Mouse (Mus musculus): ENCODE measurements at regions not wholly inside any gene's neighbourhood (a gene's known extent, or its start where the extent isn't known, plus 50 kb on each side); places are given as distances from the start of the nearest gene placed in this dataset.
A peak's percentile ranks its signal among the peaks of the same experiment; 100 is the strongest.

- TF ChIP-seq CTCF (IDR thresholded peaks at IDR 0.05; ENCODE audit: low read depth) = no peak
- Histone ChIP-seq H3K4me3 (ENCODE audit: low read depth, low read length) (no peak overlapping the region), H3K27ac (ENCODE audit: low read depth, low read length) (no peak overlapping the region), H3K27me3 (replicated peaks; ENCODE audit: control insufficient read depth, insufficient read depth, low read length) (no peaks in the 10 kb centered on the region), H3K9ac (ENCODE audit: low read depth, low read length) (no peak overlapping the region), H3K4me2 (replicated peaks; ENCODE audit: low read depth) (no peak overlapping the region), H3K9me3 (ENCODE audit: control insufficient read depth) (no peaks in the 10 kb centered on the region), H3K4me1 (replicated peaks; ENCODE audit: control insufficient read depth, insufficient read depth, low read length) (no peaks in the 10 kb centered on the region), H3K36me3 (ENCODE audit: control insufficient read depth, insufficient read depth) (no peaks in the 10 kb centered on the region)
- 72% methylated on average over 8 of the region's 8 CpGs for WGBS
- ATAC-seq = no peak
Observed at GRCm38 (mm10) chr14:68973636-68974101, 320.4 kb downstream of the Synb start.

- no peaks in the 10 kb centered on the region for H3K36me3 ChIP-seq (ENCODE audit: control insufficient read depth, insufficient read depth)
- peak; percentile 80 for TF ChIP-seq CTCF (IDR thresholded peaks at IDR 0.05; ENCODE audit: low read depth)
- H3K4me2 ChIP-seq (replicated peaks; ENCODE audit: low read depth) = no peak overlapping the region
- H3K4me3 ChIP-seq (ENCODE audit: low read depth, low read length) = no peak overlapping the region
- no peaks in the 10 kb centered on the region for H3K4me1 ChIP-seq (replicated peaks; ENCODE audit: control insufficient read depth, insufficient read depth, low read length)
- H3K27me3 ChIP-seq (replicated peaks; ENCODE audit: control insufficient read depth, insufficient read depth, low read length) = no peaks in the 10 kb centered on the region
- no peaks in the 10 kb centered on the region for H3K9me3 ChIP-seq (ENCODE audit: control insufficient read depth)
- no peak for ATAC-seq
- no peak overlapping the region for H3K9ac ChIP-seq (ENCODE audit: low read depth, low read length)
- 3% methylated on average over 1 of the region's 1 CpGs for WGBS
- no peak overlapping the region for H3K27ac ChIP-seq (ENCODE audit: low read depth, low read length)
Observed at GRCm38 (mm10) chr14:68966758-68967157, 327.3 kb downstream of the Synb start.

GRCm38 (mm10) chr14:68954577-68955460 is 339.3 kb downstream of the Synb start:
- Histone ChIP-seq H3K27ac (ENCODE audit: low read depth, low read length) (no peak overlapping the region), H3K36me3 (ENCODE audit: control insufficient read depth, insufficient read depth) (no peaks in the 10 kb centered on the region), H3K4me3 (ENCODE audit: low read depth, low read length) (no peak overlapping the region), H3K4me1 (replicated peaks; ENCODE audit: control insufficient read depth, insufficient read depth, low read length) (no peaks in the 10 kb centered on the region), H3K27me3 (replicated peaks; ENCODE audit: control insufficient read depth, insufficient read depth, low read length) (no peaks in the 10 kb centered on the region), H3K4me2 (replicated peaks; ENCODE audit: low read depth) (no peak overlapping the region), H3K9me3 (ENCODE audit: control insufficient read depth) (no peaks in the 10 kb centered on the region), H3K9ac (ENCODE audit: low read depth, low read length) (no peak overlapping the region)
- 79% methylated on average over 9 of the region's 9 CpGs for WGBS
- TF ChIP-seq CTCF (IDR thresholded peaks at IDR 0.05; ENCODE audit: low read depth) = no peak
- ATAC-seq = no peak

- Histone ChIP-seq H3K9ac (ENCODE audit: low read depth, low read length) (no peak overlapping the region), H3K4me3 (ENCODE audit: low read depth, low read length) (no peak overlapping the region), H3K4me2 (replicated peaks; ENCODE audit: low read depth) (no peak overlapping the region), H3K36me3 (ENCODE audit: control insufficient read depth, insufficient read depth) (no peaks in the 10 kb centered on the region), H3K27me3 (replicated peaks; ENCODE audit: control insufficient read depth, insufficient read depth, low read length) (no peaks in the 10 kb centered on the region), H3K9me3 (ENCODE audit: control insufficient read depth) (no peaks in the 10 kb centered on the region), H3K4me1 (replicated peaks; ENCODE audit: control insufficient read depth, insufficient read depth, low read length) (no peaks in the 10 kb centered on the region), H3K27ac (ENCODE audit: low read depth, low read length) (no peak overlapping the region)
- WGBS = 82% methylated on average over 3 of the region's 3 CpGs
- TF ChIP-seq CTCF (IDR thresholded peaks at IDR 0.05; ENCODE audit: low read depth) = no peak
- ATAC-seq = no peak
Observed at GRCm38 (mm10) chr14:68945906-68946305, 348.2 kb downstream of the Synb start.

GRCm38 (mm10) chr14:68945434-68945833 is 348.7 kb downstream of the Synb start:
- no peaks in the 10 kb centered on the region for H3K27me3 ChIP-seq (replicated peaks; ENCODE audit: control insufficient read depth, insufficient read depth, low read length)
- H3K27ac ChIP-seq (ENCODE audit: low read depth, low read length) = no peak overlapping the region
- no peak for TF ChIP-seq CTCF (IDR thresholded peaks at IDR 0.05; ENCODE audit: low read depth)
- H3K9ac ChIP-seq (ENCODE audit: low read depth, low read length) = no peak overlapping the region
- no peaks in the 10 kb centered on the region for H3K9me3 ChIP-seq (ENCODE audit: control insufficient read depth)
- H3K4me1 ChIP-seq (replicated peaks; ENCODE audit: control insufficient read depth, insufficient read depth, low read length) = no peaks in the 10 kb centered on the region
- H3K4me2 ChIP-seq (replicated peaks; ENCODE audit: low read depth) = no peak overlapping the region
- WGBS = 56% methylated on average over 4 of the region's 4 CpGs
- no peak overlapping the region for H3K4me3 ChIP-seq (ENCODE audit: low read depth, low read length)
- ATAC-seq = no peak
- H3K36me3 ChIP-seq (ENCODE audit: control insufficient read depth, insufficient read depth) = no peaks in the 10 kb centered on the region

- H3K27ac ChIP-seq (ENCODE audit: low read depth, low read length) = no peak overlapping the region
- no peak overlapping the region for H3K4me3 ChIP-seq (ENCODE audit: low read depth, low read length)
- H3K9me3 ChIP-seq (ENCODE audit: control insufficient read depth) = no peaks in the 10 kb centered on the region
- H3K9ac ChIP-seq (ENCODE audit: low read depth, low read length) = no peak overlapping the region
- H3K36me3 ChIP-seq (ENCODE audit: control insufficient read depth, insufficient read depth) = no peaks in the 10 kb centered on the region
- TF ChIP-seq CTCF (IDR thresholded peaks at IDR 0.05; ENCODE audit: low read depth) = no peak
- WGBS = 92% methylated on average over 2 of the region's 2 CpGs
- H3K4me1 ChIP-seq (replicated peaks; ENCODE audit: control insufficient read depth, insufficient read depth, low read length) = no peaks in the 10 kb centered on the region
- no peak for ATAC-seq
- H3K4me2 ChIP-seq (replicated peaks; ENCODE audit: low read depth) = no peak overlapping the region
- H3K27me3 ChIP-seq (replicated peaks; ENCODE audit: control insufficient read depth, insufficient read depth, low read length) = no peaks in the 10 kb centered on the region
Observed at GRCm38 (mm10) chr14:68941759-68942158, 352.3 kb downstream of the Synb start.

All from intestine, postnatal 0 days (tissue).